Mouse (Mus musculus) hematopoietic multipotent progenitor cell, adult 10-12 weeks (in vitro differentiated cells): Measurements from ENCODE around the gene C3ar1. TPM values are rescaled to one million over a fixed set of nuclear protein-coding genes. Genes with fewer than 3 reads are reported as not detected.

Experiments
- polyA plus RNA-seq: library from polyadenylated mRNA; stranded (reverse); fragments of >175 nt; gene quantifications from 2 replicates; pipeline ENCODE4 v1.2.3, GENCODE M21; 2012; ENCODE audit warnings: low replicate concordance

Gene C3ar1
- polyA plus RNA-seq, result 0.10 and 0.12 TPM in 2 replicates

DNA sequence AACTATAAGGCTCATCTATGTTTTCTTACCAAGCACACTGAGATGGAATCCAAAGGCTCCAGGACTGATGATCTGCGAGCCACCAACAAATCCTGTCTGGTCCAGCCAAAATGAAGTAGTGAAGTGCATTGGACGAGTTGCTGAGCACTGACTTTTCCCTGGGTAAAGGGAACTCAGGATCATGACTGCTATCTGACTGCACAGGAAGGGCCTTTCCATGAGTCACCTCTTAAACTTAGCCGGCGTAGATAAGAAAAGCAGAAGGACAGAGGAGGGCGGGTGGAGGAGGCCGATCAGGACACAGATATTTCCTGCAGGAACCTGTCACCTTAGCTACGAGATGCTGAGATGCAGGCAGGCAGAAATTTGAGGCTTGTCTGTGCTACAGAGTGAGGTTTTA, at the start of gene C3ar1:
Gene C3ar1, minus strand, starts transcription at position 207 of the 400 bp plus-strand sequence.

GRCm38 (mm10) chr6:122873871-122874719, 18.1 kb upstream of the C3ar1 start, which contains the start of gene Necap1:
TSS of gene Necap1 (plus strand) at chr6:122874474.

DNA sequence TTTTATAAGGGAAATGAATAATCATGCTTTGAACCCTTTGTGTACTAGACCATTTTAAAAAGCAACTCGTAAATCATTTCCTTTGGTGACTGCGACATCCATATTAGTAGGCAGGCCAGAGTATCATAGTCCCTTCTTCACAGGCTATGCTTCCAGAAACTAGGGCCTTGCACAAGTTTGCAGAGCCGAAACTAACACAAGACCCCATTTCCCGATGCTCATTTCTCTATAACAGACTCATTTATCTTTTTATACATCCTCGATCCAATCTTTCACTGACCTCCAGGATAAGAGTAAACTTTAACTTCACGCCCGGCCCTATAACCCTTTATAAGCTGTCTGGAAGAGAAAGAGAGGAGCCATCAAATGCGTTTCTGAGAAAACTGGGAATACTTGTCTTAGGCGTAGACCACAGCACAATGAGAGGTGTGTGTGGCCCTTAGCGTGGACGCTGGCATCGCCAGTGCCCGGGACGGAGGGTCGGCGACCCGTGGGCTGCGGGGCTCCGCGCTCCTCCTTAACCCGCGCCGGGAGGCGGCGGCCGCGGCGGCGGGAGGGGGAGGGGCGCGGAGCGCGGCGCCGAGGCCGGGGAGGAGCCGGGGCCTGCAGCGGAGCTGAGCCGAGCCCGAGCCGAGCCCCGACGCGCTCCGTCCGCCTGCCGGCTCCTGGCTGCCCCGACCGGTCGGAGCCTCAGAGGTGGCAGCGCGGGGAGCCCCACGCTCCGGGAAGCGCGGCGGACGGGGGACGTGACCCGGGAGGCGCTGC, 36.5 kb downstream of the C3ar1 start, which contains the start of gene Foxj2:
Gene Foxj2, plus strand, starts transcription at position 609 of the 765 bp plus-strand sequence.

DNA sequence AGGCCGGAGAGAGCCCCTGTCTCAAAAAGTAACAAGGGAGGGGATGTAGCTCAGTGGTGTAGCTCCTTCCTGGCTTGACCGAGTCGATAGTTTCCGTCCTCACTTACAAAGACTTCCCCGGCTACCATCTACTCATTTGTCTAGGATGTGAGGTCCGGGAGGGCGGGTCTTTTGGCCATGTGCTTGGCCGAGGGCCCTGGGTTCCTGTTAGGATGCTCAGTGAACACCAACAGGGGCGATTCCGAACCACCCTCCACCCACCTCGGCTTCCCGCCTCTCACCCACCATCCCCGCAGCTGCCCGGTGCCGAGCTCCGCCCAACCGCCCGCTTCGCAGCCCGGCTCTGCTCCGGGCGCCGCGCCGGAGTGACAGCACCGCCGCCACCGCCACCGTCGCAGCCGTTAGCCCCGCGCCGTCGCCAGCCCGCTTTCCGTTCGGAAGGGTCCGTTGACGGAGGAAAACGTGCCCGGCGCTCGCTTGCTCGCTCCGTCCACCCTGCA, 54.6 kb downstream of the C3ar1 start, which contains the start of gene Slc2a3:
Gene Slc2a3, minus strand, starts transcription at position 340 of the 500 bp plus-strand sequence.

Other genes starting within 250 kb of the C3ar1 start
- gene Gdf3, start 246.1 kb downstream of the C3ar1 start, polyA plus RNA-seq, result 0.48 TPM in 1 of 2 replicates, not detected in the other
- gene Dppa3, start 229.8 kb downstream of the C3ar1 start, polyA plus RNA-seq, result not detected in 2 replicates
- not detected in 2 replicates for gene Nanog, start 148.7 kb downstream of the C3ar1 start, polyA plus RNA-seq
- 20.4 and 22.0 TPM in 2 replicates for gene Slc2a3, start 54.5 kb downstream of the C3ar1 start, polyA plus RNA-seq
- gene Foxj2, start 36.2 kb downstream of the C3ar1 start, polyA plus RNA-seq, result 75.7 and 155 TPM in 2 replicates
- gene Necap1, start 18.3 kb upstream of the C3ar1 start, polyA plus RNA-seq, result 14.5 and 27.2 TPM in 2 replicates
- 1.5 and 4.9 TPM in 2 replicates for gene Clec4a1, start 65.7 kb upstream of the C3ar1 start, polyA plus RNA-seq
- 1.2 and 4.8 TPM in 2 replicates for gene Clec4a3, start 96.4 kb upstream of the C3ar1 start, polyA plus RNA-seq
- gene Clec4a4, start 134.2 kb upstream of the C3ar1 start, polyA plus RNA-seq, result 0.17 TPM in 1 of 2 replicates, not detected in the other
- 0.51 TPM in 1 of 2 replicates, not detected in the other for gene Clec4b1, start 193.8 kb upstream of the C3ar1 start, polyA plus RNA-seq